Mouse (Mus musculus) limb, embryonic 14.5 days (tissue): ENCODE measurements at regions not wholly inside any gene's neighbourhood (a gene's known extent, or its start where the extent isn't known, plus 50 kb on each side); places are given as distances from the start of the nearest gene placed in this dataset.
A peak's percentile ranks its signal among the peaks of the same experiment; 100 is the strongest.

Source experiments
- ATAC-seq: fragments of 200-750 bp; cut with Nextera tagmentation; 2 replicates; pipeline ENCODE4 v1.8.0; 2017; ENCODE audit warnings: low read depth, moderate number of reproducible peaks, moderate TSS enrichment; ENCODE audit not compliant: low FRiP score
- DNase-seq: peaks from one replicate; pipeline ENCODE4 v3.0.0-alpha.2; 2015; ENCODE audit warnings: low spot score
- H3K27ac ChIP-seq: fragments of 300-500 bp; sonication (generic); replicated peaks from 2 replicates; pipeline ENCODE4 v1.5.1; 2014; ENCODE audit warnings: low read depth, mild to moderate bottlenecking, low read length, moderate library complexity, mixed read lengths
- H3K27me3 ChIP-seq: fragments of 300-500 bp; sonication (generic); 2 replicates; pipeline ENCODE4 v1.6.1; 2014; ENCODE audit warnings: low read length, mixed read lengths; ENCODE audit not compliant: control insufficient read depth, insufficient read depth
- H3K36me3 ChIP-seq: fragments of 300-500 bp; sonication (generic); 2 replicates; pipeline ENCODE4 v1.6.1; 2014; ENCODE audit warnings: mild to moderate bottlenecking, low read length, moderate library complexity, mixed read lengths; ENCODE audit not compliant: control insufficient read depth, insufficient read depth
- H3K4me1 ChIP-seq: fragments of 300-500 bp; sonication (generic); 2 replicates; pipeline ENCODE4 v1.6.1; 2014; ENCODE audit warnings: antibody characterized with exemption, low read length, mixed read lengths; ENCODE audit not compliant: control insufficient read depth, insufficient read depth
- H3K4me2 ChIP-seq: fragments of 300-500 bp; sonication (generic); replicated peaks from 2 replicates; pipeline ENCODE4 v1.6.1; 2014; ENCODE audit warnings: low read depth, mild to moderate bottlenecking, low read length, moderate library complexity; ENCODE audit not compliant: severe bottlenecking
- H3K4me3 ChIP-seq: fragments of 300-500 bp; sonication (generic); replicated peaks from 2 replicates; pipeline ENCODE4 v1.5.1; 2014; ENCODE audit warnings: low read length
- H3K9ac ChIP-seq: fragments of 300-500 bp; sonication (generic); 2 replicates; pipeline ENCODE4 v1.6.1; 2014; ENCODE audit warnings: mild to moderate bottlenecking, low read depth, low read length, moderate library complexity; ENCODE audit not compliant: severe bottlenecking
- H3K9me3 ChIP-seq: fragments of 300-500 bp; sonication (generic); 2 replicates; pipeline ENCODE4 v1.6.1; 2016; ENCODE audit warnings: low read length; ENCODE audit not compliant: control insufficient read depth
- POLR2A ChIP-seq: fragments of 200-500 bp; IDR thresholded peaks from 2 replicates; pipeline ENCODE4 v1.8.0; 2012; ENCODE audit warnings: inconsistent platforms, mild to moderate bottlenecking, moderate library complexity, borderline replicate concordance; ENCODE audit not compliant: insufficient read depth, insufficient read length; ENCODE audit errors: extremely low read depth
- WGBS: fragments of 180-500 bp; shearing (Covaris S2); extraction: QIAGEN DNeasy Blood & Tissue Kit; methylation state at CpG from one replicate; pipeline ENCODE4 v1.1.7; 2014; 5-methylcytosine and 5-hydroxymethylcytosine counted together

DNA sequence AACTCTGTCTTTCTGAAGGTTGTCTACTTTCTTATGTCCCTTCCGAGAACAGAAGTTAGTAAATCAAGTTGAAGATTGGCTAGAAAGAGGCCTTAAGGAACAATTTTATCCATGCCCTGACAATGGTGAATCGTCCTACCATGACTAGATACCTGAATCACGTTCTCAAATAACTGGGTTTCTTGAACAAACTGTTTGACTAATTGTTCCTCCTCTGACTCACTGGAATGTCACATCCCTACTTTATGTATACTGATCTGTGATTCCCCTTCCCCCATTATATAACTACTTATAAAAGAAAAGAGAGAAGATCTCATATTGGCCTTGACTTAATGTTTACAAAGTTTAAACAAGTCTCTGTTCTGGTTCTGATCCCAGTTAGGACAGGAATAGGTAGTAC is 89.9 kb upstream of the Arsj start:
- H3K4me3 ChIP-seq: no peak overlapping the region
- H3K27me3 ChIP-seq: no peaks in the 10 kb centered on the region
- ATAC-seq: no peak

DNA sequence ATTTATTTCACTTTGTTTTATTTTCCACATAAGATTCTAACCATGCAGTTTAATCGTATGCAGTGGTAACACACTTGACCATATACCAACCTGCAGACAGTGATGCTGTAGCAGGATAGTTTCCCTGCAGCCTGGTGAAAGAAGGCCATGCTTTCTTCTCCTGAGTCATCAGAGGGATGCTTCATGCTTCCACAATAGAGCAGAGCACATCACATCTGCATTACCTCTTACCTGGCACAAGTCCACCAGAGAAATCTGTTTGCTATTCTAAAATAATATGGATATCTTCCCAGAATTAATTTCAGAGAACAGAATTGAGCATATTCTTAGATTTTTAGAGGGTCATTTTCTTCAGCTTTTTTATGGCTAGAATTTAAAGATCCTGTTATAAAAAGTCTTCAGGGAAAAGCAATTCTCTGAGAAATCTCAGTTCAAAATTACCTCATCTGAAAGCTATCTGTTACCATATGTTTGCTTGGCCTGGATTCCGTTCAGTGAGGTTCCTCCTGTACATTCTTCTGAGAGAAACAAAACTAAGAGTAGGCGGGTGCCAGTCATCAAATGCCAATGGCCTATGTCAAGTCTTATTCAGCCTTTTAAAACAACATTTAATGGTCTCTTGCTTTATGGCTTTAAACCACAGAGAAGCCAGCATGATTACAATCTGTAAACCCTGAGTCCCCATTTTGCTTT is 87.3 kb upstream of the Arsj start:
- Histone ChIP-seq H3K36me3 (no peaks in the 10 kb centered on the region), H3K27ac (no peak overlapping the region), H3K27me3 (no peaks in the 10 kb centered on the region), H3K4me3 (no peak overlapping the region), H3K9ac (no peak overlapping the region), H3K9me3 (no peaks in the 10 kb centered on the region), H3K4me1 (0 out of 2 replicates have a peak, but pooled peaks cover 4% of the 10 kb centered on the region), H3K4me2 (no peak overlapping the region)
- DNase-seq (peak; percentile 85), ATAC-seq (peak; percentile 89)
- WGBS: 37% methylated on average over 3 of the region's 3 CpGs
- no peak for TF ChIP-seq POLR2A

More for the DNA sequence above, 89.9 kb upstream of the Arsj start:
- Histone ChIP-seq H3K36me3 (no peaks in the 10 kb centered on the region), H3K9ac (no peak overlapping the region), H3K4me2 (no peak overlapping the region), H3K27ac (no peak overlapping the region), H3K4me1 (0 out of 2 replicates have a peak, but pooled peaks cover 4% of the 10 kb centered on the region), H3K9me3 (no peaks in the 10 kb centered on the region)
- DNase-seq: no peak
- no peak for TF ChIP-seq POLR2A
- WGBS: 88% methylated on average over 3 of the region's 3 CpGs

GRCm38 (mm10) chr3:126284294-126285090 is 79.0 kb upstream of the Arsj start:
- H3K9me3 ChIP-seq: no peaks in the 10 kb centered on the region
- WGBS: 81% methylated on average over 7 of the region's 7 CpGs
- no peak overlapping the region for H3K4me3 ChIP-seq
- no peaks in the 10 kb centered on the region; the same call in 1 of the 2 replicates for H3K4me1 ChIP-seq
- DNase-seq: no peak
- no peak overlapping the region for H3K9ac ChIP-seq
- H3K36me3 ChIP-seq: no peaks in the 10 kb centered on the region
- no peak for TF ChIP-seq POLR2A
- H3K27me3 ChIP-seq: no peaks in the 10 kb centered on the region
- ATAC-seq: no peak
- H3K4me2 ChIP-seq: no peak overlapping the region
- H3K27ac ChIP-seq: no peak overlapping the region

DNA sequence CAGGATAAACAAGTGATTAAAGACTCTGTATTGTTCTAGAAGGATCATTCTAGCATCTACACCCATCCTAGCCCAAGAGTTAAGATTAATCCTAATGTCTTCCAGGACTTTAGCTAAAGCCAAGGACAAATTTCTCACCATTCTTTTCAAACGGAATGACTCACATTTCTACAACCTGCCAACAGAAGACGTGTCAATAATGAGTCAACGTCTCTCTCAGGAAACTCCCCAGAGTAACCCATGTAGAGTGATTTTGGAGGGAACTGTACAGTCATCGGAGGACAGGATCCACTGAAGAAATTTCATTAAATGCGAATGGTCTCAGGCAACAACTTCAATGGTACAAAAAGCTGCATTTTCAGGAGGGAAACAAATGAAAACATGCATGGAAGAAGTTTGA is 71.2 kb upstream of the Arsj start:
- Histone ChIP-seq H3K9ac (no peak overlapping the region), H3K4me2 (no peak overlapping the region), H3K27ac (no peak overlapping the region), H3K4me1 (no peaks in the 10 kb centered on the region), H3K9me3 (no peaks in the 10 kb centered on the region), H3K27me3 (no peaks in the 10 kb centered on the region), H3K4me3 (no peak overlapping the region), H3K36me3 (no peaks in the 10 kb centered on the region)
- WGBS: 73% methylated on average over 5 of the region's 5 CpGs
- TF ChIP-seq POLR2A: no peak
- ATAC-seq (no peak), DNase-seq (peak; percentile 38)

DNA sequence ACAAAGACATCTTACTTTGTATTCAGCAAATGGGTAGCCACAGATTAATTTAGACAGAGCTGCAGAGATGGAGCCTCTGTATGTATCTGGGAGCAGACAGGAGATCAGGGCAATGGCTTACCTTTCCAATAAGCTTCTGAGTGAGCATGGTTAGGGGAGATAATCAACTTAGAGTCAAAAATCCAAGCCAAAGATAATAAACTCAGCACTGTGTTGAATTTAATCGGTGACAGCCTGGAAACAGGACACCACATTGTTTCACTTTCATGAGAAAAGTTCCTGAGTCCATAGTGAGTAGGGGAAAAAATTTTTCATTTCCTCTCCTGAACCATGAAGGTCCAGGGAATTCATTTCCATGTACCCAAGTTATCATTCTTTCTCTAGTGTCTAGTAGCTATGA is 70.7 kb upstream of the Arsj start:
- H3K27ac ChIP-seq: no peak overlapping the region
- no peaks in the 10 kb centered on the region for H3K4me1 ChIP-seq
- WGBS: 56% methylated on average over 1 of the region's 1 CpGs
- no peaks in the 10 kb centered on the region for H3K36me3 ChIP-seq
- DNase-seq (no peak), ATAC-seq (peak; percentile 53)
- H3K9me3 ChIP-seq: no peaks in the 10 kb centered on the region
- H3K4me2 ChIP-seq: no peak overlapping the region
- H3K4me3 ChIP-seq: no peak overlapping the region
- TF ChIP-seq POLR2A: no peak
- no peaks in the 10 kb centered on the region for H3K27me3 ChIP-seq
- H3K9ac ChIP-seq: no peak overlapping the region
